Mouse (Mus musculus) retina, embryonic 14.5 days (tissue): Measurements from ENCODE around the gene Olfr980.
"Not testable (repeated sequence)": the region's sequence is repeated elsewhere in the genome, so short reads cannot be mapped to it uniquely, and the experiment has no call there.

ENCODE experiments used
- DNase-seq: peaks from one replicate; pipeline ENCODE4 v3.0.0-alpha.2; 2015; ENCODE audit warnings: low spot score

Olfr980 gene

DNA sequence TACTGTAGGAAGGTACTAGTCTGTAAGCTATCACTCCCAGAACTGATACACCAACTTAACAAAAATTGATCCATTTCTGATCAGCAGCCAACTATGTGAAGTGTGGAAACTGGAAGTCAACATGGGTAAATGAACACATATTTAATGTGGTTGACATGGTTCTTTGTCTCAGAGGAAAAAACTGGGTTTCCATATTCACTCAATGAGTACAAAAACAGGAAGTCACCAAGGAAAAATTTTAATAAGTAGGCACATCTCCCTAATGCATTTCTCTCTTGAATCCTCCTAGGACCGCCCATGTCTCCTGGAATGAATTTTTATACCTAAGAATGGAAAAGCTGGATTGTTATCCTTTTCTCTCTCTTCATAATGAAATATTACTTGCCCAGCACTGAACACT lies at the start of gene Olfr980:
Gene Olfr980 (minus strand): TSS at position 101 of the 400 bp plus-strand sequence.
- no peak for DNase-seq

DNA sequence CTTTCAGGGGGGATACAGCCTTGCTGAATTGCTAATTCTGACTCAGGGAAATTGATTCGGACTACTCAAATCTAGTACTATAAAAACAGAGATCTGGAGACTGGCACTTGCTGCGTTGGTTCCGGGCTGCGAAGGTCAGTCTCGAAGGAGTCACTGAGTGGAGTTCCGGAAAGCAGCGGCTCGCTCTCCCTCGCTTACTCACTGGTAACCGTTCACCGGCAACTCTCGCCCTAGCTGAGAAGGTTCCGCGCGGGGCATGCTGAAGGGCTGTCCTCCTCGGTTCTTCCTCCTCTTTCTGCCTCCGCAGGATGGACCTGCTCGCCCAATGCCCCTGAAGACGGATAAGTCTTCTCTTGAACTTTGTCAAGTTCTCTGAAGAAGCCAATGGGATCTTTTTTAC lies 40.8 kb upstream of the Olfr980 start:
- DNase-seq = no peak

DNA sequence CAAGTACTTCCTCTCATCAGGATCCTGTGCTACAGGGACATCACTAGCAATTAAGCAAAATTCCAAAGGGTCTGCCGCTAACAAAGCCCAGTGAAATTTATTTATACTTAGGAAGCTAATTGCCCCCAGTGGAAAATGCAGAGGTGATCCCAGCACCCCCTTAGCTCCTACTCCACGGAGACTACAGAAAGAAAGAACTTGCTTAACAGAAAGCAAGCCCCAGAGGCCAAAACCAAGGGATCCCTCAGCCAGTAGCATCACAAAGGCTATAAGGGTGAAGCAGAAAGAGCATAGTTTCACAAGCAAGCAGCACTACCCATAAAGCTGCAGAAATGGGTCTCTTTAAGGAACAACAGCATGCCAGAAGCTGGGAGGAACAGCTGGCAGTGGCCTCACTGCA lies 11.8 kb upstream of the Olfr980 start, which contains the start of gene Olfr981:
Gene Olfr981 (plus strand): TSS at position 301 of the 400 bp plus-strand sequence.
- DNase-seq = no peak

- no peak for DNase-seq
These were observed 6.0 kb downstream of the Olfr980 start, which contains the start of gene Olfr979 for GRCm38 (mm10) chr9:40003365-40003764. TSS of gene Olfr979 (minus strand) at chr9:40003465.

DNA sequence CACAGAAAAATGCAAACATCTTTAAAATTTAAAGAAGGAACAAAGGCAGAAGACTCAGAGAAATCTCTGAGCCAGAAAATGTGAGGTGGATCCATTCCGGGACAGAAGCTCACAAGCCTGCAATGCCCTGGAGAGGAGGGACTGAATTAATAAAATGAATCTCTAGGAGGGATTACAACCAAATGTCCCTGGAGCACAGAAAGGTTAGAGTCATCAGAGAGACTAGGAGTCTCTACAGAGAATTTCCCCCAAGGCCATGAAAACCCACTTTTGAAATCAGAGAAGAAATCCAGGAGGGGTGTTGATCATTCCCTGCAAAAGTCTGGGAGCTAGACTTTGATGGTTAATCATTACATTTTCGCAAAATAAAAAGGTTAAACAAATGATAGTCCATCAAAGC lies 17.6 kb downstream of the Olfr980 start, which contains the start of gene Olfr978:
Gene Olfr978 (plus strand): TSS at position 301 of the 400 bp plus-strand sequence.
- no peak for DNase-seq

GRCm38 (mm10) chr9:39976581-39977145 lies 32.7 kb downstream of the Olfr980 start:
- DNase-seq = not testable (repeated sequence)

- DNase-seq = not testable (repeated sequence)
These were observed 48.3 kb downstream of the Olfr980 start, which contains the start of gene Olfr976 for GRCm38 (mm10) chr9:39961033-39961432. TSS of gene Olfr976 (minus strand) at chr9:39961133.
